ENCODE assay signal across 27 mouse cellular contexts in genomic region chr15:100413306-100413705, GRCm38 (mm10). TPM values are rescaled to one million over a fixed set of nuclear protein-coding genes. Genes with fewer than 3 reads are reported as not detected.
DNase-seq lines count a peak whose midpoint lies in the region; ATAC-seq and TF ChIP-seq lines count a peak whose summit lies in the region.
"Had no signal": no experiment of that assay in that cellular context is flagged by ENCODE, and none has a peak within 500 bp of the region (broad histone marks: within the 10 kb centered on the region; RNA-seq: fewer than 3 reads in every experiment).

No protein-coding gene starts in this region.

- peaks cover 7% of the 10 kb centered on the region; the same call in 1 of the 2 replicates for H3K36me3 ChIP-seq in kidney, embryonic 16.5 days (ENCODE audit: insufficient read depth, low read length)
- H3K36me3 ChIP-seq in forebrain, embryonic 15.5 days = peaks cover 22% of the 10 kb centered on the region; the same call in 1 of the 2 replicates

- H3K9me3 ChIP-seq in kidney, embryonic 16.5 days (ENCODE audit: low read length) = no peaks in the 10 kb centered on the region
- H3K9me3 ChIP-seq in forebrain, embryonic 15.5 days = no peaks in the 10 kb centered on the region
- H3K9me3 ChIP-seq: embryonic facial prominence, embryonic 15.5 days; heart, embryonic 13.5 days; hindbrain, embryonic 12.5 days; midbrain, embryonic 15.5 days; neural tube, embryonic 13.5 days; stomach, embryonic 15.5 days had no signal

- intact Hi-C loops in gastrocnemius, adult 2 months (cut with DNase I) = no loop called here

- DNase-seq in gastrocnemius, adult 2 months = no peak
- no peak for DNase-seq in gastrocnemius, postnatal 10 days
- DNase-seq in kidney, postnatal 10 days = no peak
- peak; percentile 30 for DNase-seq in MN1 (ENCODE audit: low spot score)
- peak; percentile 42 to 52 for DNase-seq in kidney, postnatal 36 days
- DNase-seq in layer of hippocampus, postnatal 10 days (ENCODE audit: low spot score in 2 of 2) = no peak
- DNase-seq: adrenal gland, postnatal 25 days; cerebellum, adult 9-10 months; heart, adult 2 months; heart, postnatal 14 days; layer of hippocampus, postnatal 36 days; right cerebral cortex, postnatal 4 days had no signal

- no peak overlapping the region for H3K9ac ChIP-seq in kidney, embryonic 16.5 days (replicated peaks; ENCODE audit: low read length)
- H3K9ac ChIP-seq in forebrain, embryonic 15.5 days (replicated peaks) = no peak overlapping the region
- H3K9ac ChIP-seq: embryonic facial prominence, embryonic 15.5 days; hindbrain, embryonic 12.5 days; midbrain, embryonic 15.5 days; neural tube, embryonic 13.5 days; stomach, embryonic 15.5 days had no signal

- H3K4me1 ChIP-seq in kidney, embryonic 16.5 days (ENCODE audit: insufficient read depth, low read length) = peaks cover 34% of the 10 kb centered on the region
- H3K4me1 ChIP-seq in forebrain, embryonic 15.5 days = no peaks in the 10 kb centered on the region
- H3K4me1 ChIP-seq: midbrain, embryonic 15.5 days had no signal

- H3K4me3 ChIP-seq in gastrocnemius, adult 2 months = no peak overlapping the region
- H3K4me3 ChIP-seq in kidney, embryonic 16.5 days (ENCODE audit: low read length) = no peak overlapping the region
- no peak overlapping the region for H3K4me3 ChIP-seq in forebrain, embryonic 15.5 days
- H3K4me3 ChIP-seq: embryonic facial prominence, embryonic 15.5 days; heart, adult 2 months; heart, embryonic 13.5 days; hindbrain, embryonic 12.5 days; layer of hippocampus, adult 2 months; midbrain, embryonic 15.5 days; neural tube, embryonic 13.5 days; stomach, embryonic 15.5 days had no signal

- H3K27me3 ChIP-seq in kidney, embryonic 16.5 days (ENCODE audit: insufficient read depth, low read length) = no peaks in the 10 kb centered on the region
- no peaks in the 10 kb centered on the region for H3K27me3 ChIP-seq in forebrain, embryonic 15.5 days
- H3K27me3 ChIP-seq: embryonic facial prominence, embryonic 15.5 days; heart, embryonic 13.5 days; hindbrain, embryonic 12.5 days; midbrain, embryonic 15.5 days; neural tube, embryonic 13.5 days; stomach, embryonic 15.5 days had no signal

- peak overlapping the region; percentile 63 for H3K27ac ChIP-seq in gastrocnemius, adult 2 months
- H3K27ac ChIP-seq in kidney, embryonic 16.5 days (ENCODE audit: low read length) = peak overlapping the region; percentile 47; the same call in 1 of the 2 replicates
- H3K27ac ChIP-seq in forebrain, embryonic 15.5 days (replicated peaks) = no peak overlapping the region
- H3K27ac ChIP-seq: embryonic facial prominence, embryonic 15.5 days; heart, adult 2 months; heart, embryonic 13.5 days; hindbrain, embryonic 12.5 days; layer of hippocampus, adult 2 months; midbrain, embryonic 15.5 days; neural tube, embryonic 13.5 days; stomach, embryonic 15.5 days had no signal

- TF ChIP-seq CTCF in gastrocnemius, adult 2 months (IDR thresholded peaks at IDR 0.05) = no peak

- 67% methylated on average over 4 of the region's 5 CpGs for WGBS in kidney, embryonic 16.5 days
- WGBS in forebrain, embryonic 15.5 days = 79% methylated on average over 4 of the region's 5 CpGs

- H3K4me2 ChIP-seq in kidney, embryonic 16.5 days (replicated peaks; ENCODE audit: low read depth, low read length) = no peak overlapping the region
- H3K4me2 ChIP-seq in forebrain, embryonic 15.5 days (replicated peaks) = no peak overlapping the region
- H3K4me2 ChIP-seq: embryonic facial prominence, embryonic 15.5 days; heart, embryonic 13.5 days; hindbrain, embryonic 12.5 days; midbrain, embryonic 15.5 days; neural tube, embryonic 13.5 days; stomach, embryonic 15.5 days had no signal

- no peak for ATAC-seq in kidney, embryonic 16.5 days (ENCODE audit: low FRiP score, low TSS enrichment)
- no peak for ATAC-seq in forebrain, embryonic 15.5 days (replicated peaks)
- ATAC-seq: forebrain, embryonic 16.5 days; midbrain, embryonic 15.5 days had no signal

RNA-seq across cellular contexts. Expression of gene Gm5475, which starts 8.6 kb away (rescaled TPM):
- total RNA-seq in gastrocnemius, adult 2 months (2021) = not detected
- under 1 TPM in 1 of 2 experiments, not detected in 1; 0.18 TPM for total RNA-seq in gastrocnemius, postnatal 10 days (2021)
- polyA plus RNA-seq in kidney, embryonic 16.5 days (2015; fragmentation: Nextera tagmentation; extraction: Ambion mirVana) = 0.19 and 0.22 TPM in 2 replicates
- total RNA-seq in layer of hippocampus, postnatal 10 days (2021) = under 1 TPM; 0.14 to 0.16 TPM
- polyA plus RNA-seq in forebrain, embryonic 15.5 days (2015; fragmentation: Nextera tagmentation; extraction: Ambion mirVana) = 0.06 TPM in 1 of 2 replicates, not detected in the other
- total RNA-seq: adrenal gland, postnatal 25 days; gastrocnemius, postnatal 25 days; heart, adult 2 months; heart, postnatal 14 days; layer of hippocampus, adult 2 months; layer of hippocampus, postnatal 36 days; left cerebral cortex, postnatal 25 days had no signal
- polyA plus RNA-seq: heart, adult 2 months; hindbrain, embryonic 12.5 days had no signal

RNA-seq across cellular contexts. Expression of gene Slc11a2, which starts 11.6 kb away (rescaled TPM):
- total RNA-seq in gastrocnemius, adult 2 months (2021) = 10 to 100 TPM; 38.4 to 52.0 TPM
- total RNA-seq in gastrocnemius, postnatal 10 days (2021) = 10 to 100 TPM; 23.3 to 31.9 TPM
- 36.8 and 37.4 TPM in 2 replicates for polyA plus RNA-seq in kidney, embryonic 16.5 days (2015; fragmentation: Nextera tagmentation; extraction: Ambion mirVana)
- total RNA-seq in layer of hippocampus, postnatal 10 days (2021) = 10 to 100 TPM; 55.5 to 61.9 TPM
- polyA plus RNA-seq in forebrain, embryonic 15.5 days (2015; fragmentation: Nextera tagmentation; extraction: Ambion mirVana) = 22.2 and 23.5 TPM in 2 replicates

RNA-seq across cellular contexts. Expression of gene Higd1c, which starts 49.0 kb away (rescaled TPM):
- total RNA-seq in gastrocnemius, adult 2 months (2021) = not detected
- not detected for total RNA-seq in gastrocnemius, postnatal 10 days (2021)
- polyA plus RNA-seq in kidney, embryonic 16.5 days (2015; fragmentation: Nextera tagmentation; extraction: Ambion mirVana) = 0.35 and 1.3 TPM in 2 replicates
- total RNA-seq in layer of hippocampus, postnatal 10 days (2021) = not detected
- polyA plus RNA-seq in forebrain, embryonic 15.5 days (2015; fragmentation: Nextera tagmentation; extraction: Ambion mirVana) = not detected in 2 replicates
- total RNA-seq: gastrocnemius, postnatal 25 days; heart, adult 2 months; heart, postnatal 14 days; layer of hippocampus, adult 2 months; layer of hippocampus, postnatal 36 days; left cerebral cortex, postnatal 25 days had no signal
- polyA plus RNA-seq: brain, embryonic 14.5 days; embryonic facial prominence, embryonic 15.5 days; forebrain, embryonic 16.5 days; heart, adult 2 months; heart, embryonic 13.5 days; hindbrain, embryonic 12.5 days; limb, embryonic 14.5 days; lung, embryonic 16.5 days; midbrain, embryonic 15.5 days; stomach, embryonic 15.5 days had no signal

RNA-seq across cellular contexts. Expression of gene Letmd1, which starts 55.5 kb away (rescaled TPM):
- total RNA-seq in gastrocnemius, adult 2 months (2021) = 1 to 10 TPM; 8.8 to 10.0 TPM
- total RNA-seq in gastrocnemius, postnatal 10 days (2021) = 10 to 100 TPM; 11.1 to 15.7 TPM
- 31.8 and 33.1 TPM in 2 replicates for polyA plus RNA-seq in kidney, embryonic 16.5 days (2015; fragmentation: Nextera tagmentation; extraction: Ambion mirVana)
- 10 to 100 TPM; 67.8 to 79.1 TPM for total RNA-seq in layer of hippocampus, postnatal 10 days (2021)
- 51.5 and 52.3 TPM in 2 replicates for polyA plus RNA-seq in forebrain, embryonic 15.5 days (2015; fragmentation: Nextera tagmentation; extraction: Ambion mirVana)

Comparison
In these comparisons a context has a peak if more than half of its experiments do, and no peak if none do; other contexts are left out.
1. DNase-seq: peak in MN1 (single experiment) and kidney, postnatal 36 days (2 of 2); none in gastrocnemius, adult 2 months (single experiment), gastrocnemius, postnatal 10 days (single experiment), kidney, postnatal 10 days (single experiment) and layer of hippocampus, postnatal 10 days (0 of 2).